Mouse (Mus musculus) ES-CJ7 (cell line): Measurements from ENCODE around the gene Mapk6.

Experiments
- DNase-seq: peaks from one replicate; pipeline ENCODE4 v3.0.0; 2011; ENCODE audit warnings: low read depth, low spot score

The Mapk6 gene

GRCm38 (mm10) chr9:75319365-75319764 lies 90.4 kb downstream of the Mapk6 start:
- no peak for DNase-seq
